Mouse (Mus musculus): ENCODE measurements around the gene Slc17a2.

DNA sequence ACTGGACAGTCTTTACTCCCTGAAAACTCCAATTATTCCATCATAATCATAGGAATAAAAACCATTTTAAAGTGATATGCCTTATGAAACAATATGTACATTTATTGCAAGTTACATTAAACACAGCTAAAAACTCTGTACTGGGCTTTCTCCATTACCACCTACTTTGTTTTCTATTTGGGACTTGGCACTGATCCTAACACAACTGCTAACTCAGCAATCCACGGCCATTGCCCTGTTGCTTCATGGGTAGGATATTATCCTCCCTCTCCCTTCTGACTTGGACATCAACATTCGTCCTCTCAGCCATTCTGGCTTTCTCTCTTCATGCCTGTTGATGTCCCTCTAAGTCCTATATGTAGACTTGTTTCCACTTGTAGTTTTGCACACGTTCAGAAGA, 19.8 kb downstream of the Slc17a2 start:
- TF ChIP-seq CTCF (IDR thresholded peaks at IDR 0.05; ENCODE audit: low read depth, low read length) (no peak), POLR2A (IDR thresholded peaks at IDR 0.05; ENCODE audit: borderline replicate concordance, low read depth, low read length) (no peak)

Measured in bone marrow macrophage, adult 2 months (primary cell).